ENCODE assay signal across 18 mouse cellular contexts in the genomic region with DNA sequence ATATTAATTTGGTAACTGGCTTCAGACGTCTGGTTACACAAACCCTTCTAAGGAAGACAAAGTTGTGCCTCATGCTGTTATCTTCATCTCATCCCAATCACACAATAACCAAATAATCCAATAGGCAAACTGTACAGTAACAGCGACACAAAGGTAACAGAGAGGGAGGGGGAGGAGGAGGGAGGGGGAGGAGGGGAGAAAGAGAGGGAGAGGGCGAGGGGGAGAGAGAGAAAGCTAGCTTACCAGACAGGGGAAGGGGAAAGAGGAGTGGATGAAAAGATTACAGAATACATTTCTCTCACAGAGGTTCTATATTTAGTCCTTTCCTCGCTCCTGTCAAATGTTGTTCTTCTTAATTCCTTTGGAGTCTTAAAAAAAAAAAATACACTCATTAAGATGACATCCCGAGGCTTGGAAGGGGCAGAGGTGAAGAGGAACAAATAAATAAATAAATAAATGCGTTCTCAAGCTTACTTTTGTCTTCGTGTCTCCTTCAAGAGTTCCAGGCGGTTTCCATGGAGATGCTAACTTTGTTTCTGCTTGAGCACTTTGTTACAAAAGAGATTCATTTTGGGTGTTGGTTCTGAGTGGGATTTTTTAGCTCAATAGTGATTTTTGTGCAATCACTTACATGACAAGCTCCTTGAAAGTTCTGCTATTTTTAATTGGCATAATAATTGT. TPM values are rescaled to one million over a fixed set of nuclear protein-coding genes. Genes with fewer than 3 reads are reported as not detected.
DNase-seq lines count a peak whose midpoint lies in the region; ATAC-seq lines count a peak whose summit lies in the region.
"Had no signal": no experiment of that assay in that cellular context is flagged by ENCODE, and none has a peak within 500 bp of the region (broad histone marks: within the 10 kb centered on the region; RNA-seq: fewer than 3 reads in every experiment).

No protein-coding gene starts in this region.

- H3K9ac ChIP-seq in embryonic facial prominence, embryonic 11.5 days (replicated peaks; ENCODE audit: low read length): no peak overlapping the region
- no peak overlapping the region for H3K9ac ChIP-seq in hindbrain, embryonic 14.5 days
- H3K9ac ChIP-seq: limb, embryonic 12.5 days had no signal

- intact Hi-C loops in left cerebral cortex, postnatal 14 days (cut with DNase I): no loop called here

- H3K9me3 ChIP-seq in embryonic facial prominence, embryonic 11.5 days (replicated peaks; ENCODE audit: control insufficient read depth, low read length): no peaks in the 10 kb centered on the region
- H3K9me3 ChIP-seq in hindbrain, embryonic 14.5 days (ENCODE audit: control insufficient read depth, low read length): no peaks in the 10 kb centered on the region
- H3K9me3 ChIP-seq: G1E; limb, embryonic 12.5 days had no signal

- H3K4me1 ChIP-seq in embryonic facial prominence, embryonic 11.5 days (ENCODE audit: control insufficient read depth, insufficient read depth, low read length): no peaks in the 10 kb centered on the region
- H3K4me1 ChIP-seq in hindbrain, embryonic 14.5 days (replicated peaks; ENCODE audit: control insufficient read depth, insufficient read depth, low read length): no peaks in the 10 kb centered on the region
- H3K4me1 ChIP-seq: limb, embryonic 12.5 days had no signal

- H3K27me3 ChIP-seq in embryonic facial prominence, embryonic 11.5 days (ENCODE audit: control insufficient read depth, insufficient read depth, low read length): no peaks in the 10 kb centered on the region
- no peaks in the 10 kb centered on the region for H3K27me3 ChIP-seq in hindbrain, embryonic 14.5 days (ENCODE audit: control insufficient read depth, insufficient read depth, low read length)

- no peak overlapping the region for H3K4me3 ChIP-seq in embryonic facial prominence, embryonic 11.5 days (ENCODE audit: low read depth, low read length)
- no peak overlapping the region for H3K4me3 ChIP-seq in hindbrain, embryonic 14.5 days (replicated peaks; ENCODE audit: low read length)
- H3K4me3 ChIP-seq: limb, embryonic 12.5 days had no signal

- no peak overlapping the region for H3K4me2 ChIP-seq in embryonic facial prominence, embryonic 11.5 days (ENCODE audit: low read depth, low read length)
- 0 out of 2 replicates have a peak overlapping the region, but pooled peaks have one; percentile 7 for H3K4me2 ChIP-seq in hindbrain, embryonic 14.5 days (replicated peaks)
- H3K4me2 ChIP-seq: limb, embryonic 12.5 days had no signal

- WGBS in embryonic facial prominence, embryonic 11.5 days: 40% methylated on average over 8 of the region's 8 CpGs
- WGBS in hindbrain, embryonic 14.5 days: 12% methylated on average over 8 of the region's 8 CpGs

- H3K36me3 ChIP-seq in embryonic facial prominence, embryonic 11.5 days (replicated peaks; ENCODE audit: control insufficient read depth, insufficient read depth, low read depth, low read length): no peaks in the 10 kb centered on the region
- H3K36me3 ChIP-seq in hindbrain, embryonic 14.5 days (replicated peaks; ENCODE audit: control insufficient read depth, insufficient read depth): peaks cover 9% of the 10 kb centered on the region; the same call in 1 of the 2 replicates
- H3K36me3 ChIP-seq: G1E; limb, embryonic 12.5 days had no signal

- peak; percentile 43 to 68 for DNase-seq in left cerebral cortex, postnatal 14 days (ENCODE audit: low spot score in 2 of 2)
- DNase-seq in left cerebral cortex, adult 8-10 months (ENCODE audit: low spot score in 2 of 2): no peak
- DNase-seq in embryonic facial prominence, embryonic 11.5 days (ENCODE audit: low spot score): peak; percentile 26
- DNase-seq in hindbrain, embryonic 14.5 days (ENCODE audit: low spot score): no peak
- DNase-seq in retina, embryonic 14.5 days (ENCODE audit: low spot score): peak; percentile 22
- DNase-seq in adrenal gland, postnatal 36 days: no peak
- no peak for DNase-seq in gastrocnemius, postnatal 4 days (ENCODE audit: low spot score in 2 of 2)
- no peak for DNase-seq in lung, postnatal 14 days
- DNase-seq: cerebellum, adult 18-20 months; heart, adult 18-20 months; heart, postnatal 10 days; kidney, postnatal 4 days; lung, postnatal 36 days; right cerebral cortex, postnatal 14 days had no signal

- no peak for ATAC-seq in embryonic facial prominence, embryonic 11.5 days (replicated peaks; ENCODE audit: insufficient number of reproducible peaks, low FRiP score, low TSS enrichment, low read depth)
- no peak for ATAC-seq in hindbrain, embryonic 14.5 days (ENCODE audit: low FRiP score)
- ATAC-seq: intestine, postnatal 0 days had no signal

- H3K27ac ChIP-seq in embryonic facial prominence, embryonic 11.5 days (replicated peaks; ENCODE audit: low read depth, low read length): no peak overlapping the region
- H3K27ac ChIP-seq in hindbrain, embryonic 14.5 days: no peak overlapping the region
- H3K27ac ChIP-seq: limb, embryonic 12.5 days had no signal

RNA-seq across cellular contexts. Expression of a gene that starts 15.8 kb away (rescaled TPM):
- 10 to 100 TPM; 23.1 to 32.6 TPM for total RNA-seq in left cerebral cortex, postnatal 14 days (2021)
- total RNA-seq in left cerebral cortex, adult 8-10 months (2022): 10 to 100 TPM; 19.2 to 24.5 (median 22.4) TPM
- 3.6 and 5.5 TPM in 2 replicates for polyA plus RNA-seq in embryonic facial prominence, embryonic 11.5 days (2014; fragmentation: Nextera tagmentation; extraction: Ambion mirVana)
- 2.7 TPM in 2 replicates for polyA plus RNA-seq in hindbrain, embryonic 14.5 days (2014; fragmentation: Nextera tagmentation; extraction: Ambion mirVana)
- total RNA-seq in adrenal gland, postnatal 36 days (2021): 10 to 100 TPM; 11.6 to 13.1 TPM
- 100 to 1,000 TPM; 182 to 189 TPM for total RNA-seq in gastrocnemius, postnatal 4 days (2021)
- total RNA-seq: neutrophil, adult 5-6 weeks had no signal
- polyA plus RNA-seq: G1E had no signal

Comparison
In these comparisons a context has a peak if more than half of its experiments do, and no peak if none do; other contexts are left out.
1. DNase-seq: peak in left cerebral cortex, postnatal 14 days (2 of 2), embryonic facial prominence, embryonic 11.5 days (single experiment) and retina, embryonic 14.5 days (single experiment); none in left cerebral cortex, adult 8-10 months (0 of 2), hindbrain, embryonic 14.5 days (single experiment), adrenal gland, postnatal 36 days (0 of 2), gastrocnemius, postnatal 4 days (0 of 2) and lung, postnatal 14 days (single experiment).
2. RNA of a gene that starts 15.8 kb away (total RNA-seq): 182 to 189 TPM in gastrocnemius, postnatal 4 days; 23.1 to 32.6 TPM in left cerebral cortex, postnatal 14 days, 19.2 to 24.5 TPM in left cerebral cortex, adult 8-10 months and 11.6 to 13.1 TPM in adrenal gland, postnatal 36 days; every median in the first group is over 4 times any median in the second.